Mouse (Mus musculus) G1E (cell line): ENCODE results near the gene Psma5. TPM values are rescaled to one million over a fixed set of nuclear protein-coding genes. Genes with fewer than 3 reads are reported as not detected.

Experiments
- ATAC-seq: 2 replicates; pipeline ENCODE4 v1.8.0; 2016; ENCODE audit warnings: mild to moderate bottlenecking; ENCODE audit not compliant: insufficient number of reproducible peaks, poor library complexity, low FRiP score, severe bottlenecking; ENCODE audit errors: extremely low read depth
- DNase-seq: peaks from one replicate; pipeline ENCODE4 v3.0.0; 2012; ENCODE audit warnings: low spot score
- H3K27me3 ChIP-seq: 2 replicates; pipeline ENCODE4 v1.6.1; 2012; ENCODE audit warnings: mild to moderate bottlenecking, low read length, inconsistent platforms; ENCODE audit not compliant: insufficient read depth
- H3K36me3 ChIP-seq: replicated peaks from 2 replicates; pipeline ENCODE3; 2012; ENCODE audit warnings: mild to moderate bottlenecking, inconsistent platforms
- H3K4me1 ChIP-seq: 2 replicates; pipeline ENCODE4 v1.6.1; 2012; ENCODE audit warnings: low read depth, low read length, inconsistent platforms, mixed read lengths; ENCODE audit not compliant: insufficient read depth
- H3K4me3 ChIP-seq: 2 replicates; pipeline ENCODE4 v1.5.1; 2012; ENCODE audit warnings: low read depth, mild to moderate bottlenecking, inconsistent platforms, low read length, moderate library complexity, mixed read lengths
- H3K9me3 ChIP-seq: replicated peaks from 2 replicates; pipeline ENCODE4 v1.6.1; 2012; ENCODE audit warnings: inconsistent platforms
- CTCF ChIP-seq: IDR thresholded peaks from 2 replicates; pipeline ENCODE4 v1.5.1; 2012; ENCODE audit warnings: low read depth, low read length, inconsistent platforms, mixed read lengths
- GATA1 ChIP-seq: IDR thresholded peaks from 2 replicates; pipeline ENCODE4 v1.6.1; 2012; ENCODE audit warnings: borderline replicate concordance, low read length, inconsistent platforms, mixed read lengths
- GATA2 ChIP-seq: IDR thresholded peaks from 2 replicates; pipeline ENCODE4 v1.6.1; 2012; ENCODE audit warnings: low read depth, low read length, inconsistent platforms, borderline replicate concordance
- POLR2AphosphoS5 ChIP-seq: IDR thresholded peaks from 2 replicates; pipeline ENCODE4 v1.6.1; 2012; ENCODE audit warnings: low read depth, low read length, inconsistent platforms; ENCODE audit not compliant: insufficient replicate concordance
- TAL1 ChIP-seq: conservative IDR thresholded peaks from 2 replicates; pipeline ENCODE4 v1.6.1; 2012; ENCODE audit warnings: low read depth, low read length, inconsistent platforms, mixed read lengths
- polyA plus RNA-seq: library from polyadenylated mRNA; stranded (reverse); fragments of >175 nt; gene quantifications from 2 replicates; pipeline ENCODE4 v1.2.3, GENCODE M21; 2012
- total RNA-seq, 2 experiments: library from RNA; stranded (forward) in 1 of 2; stranded (reverse) in 1 of 2; fragments of 200-1000 nt in 1 of 2; fragments of >200 nt in 1 of 2; fragmentation: Nextera tagmentation in 1 of 2; gene quantifications; 2 replicates each; pipeline ENCODE4 v1.2.3; 2014 to 2017

The Psma5 gene
- total and polyA plus RNA-seq, 3 experiments: 4.9 to 331 (median 57.5) TPM

- Histone ChIP-seq H3K4me3 (no peak overlapping the region), H3K4me1 (peaks cover 24% of the 10 kb centered on the region), H3K36me3 (no peaks in the 10 kb centered on the region), H3K27me3 (no peaks in the 10 kb centered on the region), H3K9me3 (no peaks in the 10 kb centered on the region)
- no peak for DNase-seq
- no peak for ATAC-seq
- TF ChIP-seq TAL1 (no peak), POLR2AphosphoS5 (no peak), GATA1 (no peak), CTCF (no peak), GATA2 (no peak)
Observed at GRCm38 (mm10) chr3:108295379-108296219, 38.9 kb downstream of the Psma5 start.

- peak; percentile 18 for DNase-seq
Observed at GRCm38 (mm10) chr3:108296220-108297049, 39.7 kb downstream of the Psma5 start.

GRCm38 (mm10) chr3:108297050-108297419 lies 40.3 kb downstream of the Psma5 start:
- DNase-seq (no peak), ATAC-seq (no peak)
- H3K9me3 ChIP-seq: no peaks in the 10 kb centered on the region
- peaks cover 24% of the 10 kb centered on the region for H3K4me1 ChIP-seq
- no peak overlapping the region for H3K4me3 ChIP-seq
- H3K36me3 ChIP-seq: no peaks in the 10 kb centered on the region
- no peak for TF ChIP-seq TAL1
- no peak for TF ChIP-seq GATA1
- TF ChIP-seq CTCF: no peak
- no peak for TF ChIP-seq POLR2AphosphoS5
- no peak for TF ChIP-seq GATA2
- no peaks in the 10 kb centered on the region for H3K27me3 ChIP-seq

More at GRCm38 (mm10) chr3:108296220-108297049, 39.7 kb downstream of the Psma5 start:
- TF ChIP-seq GATA1 (no peak), TAL1 (no peak), POLR2AphosphoS5 (no peak), GATA2 (no peak), CTCF (no peak)
- peaks cover 24% of the 10 kb centered on the region for H3K4me1 ChIP-seq
- no peak overlapping the region for H3K4me3 ChIP-seq
- no peaks in the 10 kb centered on the region for H3K27me3 ChIP-seq
- no peaks in the 10 kb centered on the region for H3K36me3 ChIP-seq
- no peaks in the 10 kb centered on the region for H3K9me3 ChIP-seq
- ATAC-seq: peak; percentile 87

GRCm38 (mm10) chr3:108297603-108298553 lies 41.2 kb downstream of the Psma5 start:
- no peaks in the 10 kb centered on the region for H3K9me3 ChIP-seq
- H3K4me1 ChIP-seq: peaks cover 24% of the 10 kb centered on the region
- no peaks in the 10 kb centered on the region for H3K36me3 ChIP-seq
- DNase-seq: no peak
- no peaks in the 10 kb centered on the region for H3K27me3 ChIP-seq
- no peak for ATAC-seq
- TF ChIP-seq TAL1 (no peak), GATA1 (no peak), POLR2AphosphoS5 (no peak), GATA2 (no peak)
- no peak overlapping the region for H3K4me3 ChIP-seq

GRCm38 (mm10) chr3:108300455-108301030 lies 43.8 kb downstream of the Psma5 start:
- Histone ChIP-seq H3K4me3 (no peak overlapping the region), H3K9me3 (no peaks in the 10 kb centered on the region), H3K27me3 (no peaks in the 10 kb centered on the region), H3K36me3 (no peaks in the 10 kb centered on the region), H3K4me1 (peaks cover 12% of the 10 kb centered on the region)
- TF ChIP-seq GATA1 (no peak), CTCF (no peak), TAL1 (no peak), POLR2AphosphoS5 (no peak), GATA2 (no peak)
- no peak for ATAC-seq
- DNase-seq: no peak
